Mouse (Mus musculus) neural tube, embryonic 15.5 days (tissue): ENCODE measurements at regions not wholly inside any gene's neighbourhood (a gene's known extent, or its start where the extent isn't known, plus 50 kb on each side); places are given as distances from the start of the nearest gene placed in this dataset.

ENCODE experiments used
- ATAC-seq: fragments of 200-750 bp; cut with Nextera tagmentation; 2 replicates; pipeline ENCODE4 v1.8.0; 2017; ENCODE audit warnings: mild to moderate bottlenecking, moderate TSS enrichment, moderate library complexity; ENCODE audit not compliant: low FRiP score
- H3K27ac ChIP-seq: fragments of 300-500 bp; sonication (generic); replicated peaks from 2 replicates; pipeline ENCODE4 v1.5.1; 2015; ENCODE audit warnings: mild to moderate bottlenecking, inconsistent platforms
- H3K27me3 ChIP-seq: fragments of 300-500 bp; sonication (generic); replicated peaks from 2 replicates; pipeline ENCODE4 v1.6.1; 2015; ENCODE audit warnings: inconsistent platforms
- H3K36me3 ChIP-seq: fragments of 300-500 bp; sonication (generic); 2 replicates; pipeline ENCODE4 v1.6.1; 2015; ENCODE audit warnings: inconsistent platforms
- H3K4me1 ChIP-seq: fragments of 300-500 bp; sonication (generic); 2 replicates; pipeline ENCODE4 v1.6.1; 2015; ENCODE audit warnings: inconsistent platforms
- H3K4me2 ChIP-seq: fragments of 300-500 bp; sonication (generic); 2 replicates; pipeline ENCODE4 v1.6.1; 2015; ENCODE audit warnings: inconsistent platforms, mild to moderate bottlenecking, moderate library complexity
- H3K4me3 ChIP-seq: fragments of 300-500 bp; sonication (generic); replicated peaks from 2 replicates; pipeline ENCODE4 v1.5.1; 2015; ENCODE audit warnings: mild to moderate bottlenecking, inconsistent platforms
- H3K9ac ChIP-seq: fragments of 300-500 bp; sonication (generic); replicated peaks from 2 replicates; pipeline ENCODE4 v1.6.1; 2015; ENCODE audit warnings: mild to moderate bottlenecking, inconsistent platforms
- H3K9me3 ChIP-seq: fragments of 300-500 bp; sonication (generic); replicated peaks from 2 replicates; pipeline ENCODE4 v1.6.1; 2016; ENCODE audit warnings: inconsistent platforms
- WGBS: fragments of 180-500 bp; shearing (Covaris S2); methylation state at CpG from one replicate; pipeline ENCODE4 v1.1.7; 2015; ENCODE audit warnings: mixed read lengths; 5-methylcytosine and 5-hydroxymethylcytosine counted together

GRCm38 (mm10) chr14:40063371-40063770 is 590.5 kb upstream of the Nrg3 start:
- H3K4me3 ChIP-seq: no peak overlapping the region
- no peak for ATAC-seq
- 93% methylated on average over 1 of the region's 1 CpGs for WGBS

GRCm38 (mm10) chr14:40041879-40042278 is 569.0 kb upstream of the Nrg3 start:
- Histone ChIP-seq H3K27me3 (no peaks in the 10 kb centered on the region), H3K9me3 (no peaks in the 10 kb centered on the region), H3K36me3 (no peaks in the 10 kb centered on the region), H3K9ac (no peak overlapping the region), H3K4me3 (no peak overlapping the region), H3K4me1 (no peaks in the 10 kb centered on the region), H3K27ac (no peak overlapping the region), H3K4me2 (no peak overlapping the region)
- ATAC-seq: no peak

More at GRCm38 (mm10) chr14:40063371-40063770, 590.5 kb upstream of the Nrg3 start:
- Histone ChIP-seq H3K27me3 (no peaks in the 10 kb centered on the region), H3K4me1 (no peaks in the 10 kb centered on the region), H3K27ac (no peak overlapping the region), H3K9me3 (no peaks in the 10 kb centered on the region), H3K9ac (no peak overlapping the region), H3K4me2 (no peak overlapping the region), H3K36me3 (no peaks in the 10 kb centered on the region)

- no peak overlapping the region for H3K9ac ChIP-seq
- 81% methylated on average over 1 of the region's 1 CpGs for WGBS
- no peak overlapping the region for H3K4me3 ChIP-seq
- no peaks in the 10 kb centered on the region for H3K4me1 ChIP-seq
- no peaks in the 10 kb centered on the region for H3K36me3 ChIP-seq
- no peak for ATAC-seq
- H3K27me3 ChIP-seq: no peaks in the 10 kb centered on the region
- no peak overlapping the region for H3K27ac ChIP-seq
- H3K4me2 ChIP-seq: no peak overlapping the region
- H3K9me3 ChIP-seq: no peaks in the 10 kb centered on the region
These were observed 563.3 kb upstream of the Nrg3 start for GRCm38 (mm10) chr14:40036173-40036572.

- no peaks in the 10 kb centered on the region for H3K4me1 ChIP-seq
- H3K4me3 ChIP-seq: no peak overlapping the region
- H3K9me3 ChIP-seq: no peaks in the 10 kb centered on the region
- no peak overlapping the region for H3K27ac ChIP-seq
- no peak overlapping the region for H3K4me2 ChIP-seq
- H3K27me3 ChIP-seq: no peaks in the 10 kb centered on the region
- no peak overlapping the region for H3K9ac ChIP-seq
- WGBS: 80% methylated on average over 1 of the region's 1 CpGs
- ATAC-seq: no peak
- H3K36me3 ChIP-seq: no peaks in the 10 kb centered on the region
These were observed 542.4 kb upstream of the Nrg3 start for GRCm38 (mm10) chr14:40015261-40015660.

GRCm38 (mm10) chr14:40014646-40015045 is 541.8 kb upstream of the Nrg3 start:
- no peak overlapping the region for H3K27ac ChIP-seq
- no peak for ATAC-seq
- no peaks in the 10 kb centered on the region for H3K9me3 ChIP-seq
- WGBS: 78% methylated on average over 1 of the region's 1 CpGs
- H3K4me3 ChIP-seq: no peak overlapping the region
- no peaks in the 10 kb centered on the region for H3K27me3 ChIP-seq
- no peak overlapping the region for H3K9ac ChIP-seq
- H3K36me3 ChIP-seq: no peaks in the 10 kb centered on the region
- H3K4me1 ChIP-seq: no peaks in the 10 kb centered on the region
- no peak overlapping the region for H3K4me2 ChIP-seq

GRCm38 (mm10) chr14:40009781-40010551 is 537.1 kb upstream of the Nrg3 start:
- no peaks in the 10 kb centered on the region for H3K27me3 ChIP-seq
- no peak for ATAC-seq
- H3K4me2 ChIP-seq: peak overlapping the region; percentile 13; the same call in 1 of the 2 replicates

More at GRCm38 (mm10) chr14:40009781-40010551, 537.1 kb upstream of the Nrg3 start:
- Histone ChIP-seq H3K9ac (no peak overlapping the region), H3K4me1 (no peaks in the 10 kb centered on the region), H3K9me3 (no peaks in the 10 kb centered on the region), H3K4me3 (no peak overlapping the region), H3K36me3 (no peaks in the 10 kb centered on the region), H3K27ac (no peak overlapping the region)
- WGBS: 17% methylated on average over 8 of the region's 8 CpGs
